Mouse (Mus musculus): ENCODE results near the gene Cox8a. TPM values are rescaled to one million over a fixed set of nuclear protein-coding genes. Genes with fewer than 3 reads are reported as not detected.

Gene Cox8a
- polyA plus RNA-seq, 1 experiment = 636 TPM

GRCm38 (mm10) chr19:7224253-7224652 is 6.8 kb upstream of the Cox8a start:
- H3K36me3 ChIP-seq (ENCODE audit: control insufficient read depth, insufficient read depth, low read length) = peaks cover 5% of the 10 kb centered on the region
- WGBS = 76% methylated on average over 3 of the region's 3 CpGs
- no peak overlapping the region for H3K4me3 ChIP-seq (ENCODE audit: extremely low read depth, insufficient read depth, insufficient read length)
- no peak overlapping the region for H3K27ac ChIP-seq (ENCODE audit: insufficient read depth, low read length)
- TF ChIP-seq CTCF (IDR thresholded peaks at IDR 0.05; ENCODE audit: extremely low read depth, insufficient read depth, insufficient read length, insufficient replicate concordance) = no peak
- TF ChIP-seq POLR2A (IDR thresholded peaks at IDR 0.05; ENCODE audit: low read depth, low read length) = no peak
- H3K4me1 ChIP-seq (ENCODE audit: control insufficient read depth, insufficient read depth, insufficient read length) = peaks cover 15% of the 10 kb centered on the region; the same call in 1 of the 2 replicates
- no peak for DNase-seq (ENCODE audit: low read depth in 1 of 2, low spot score in 2 of 2)
- H3K27me3 ChIP-seq (ENCODE audit: control insufficient read depth, insufficient read depth, low read length) = no peaks in the 10 kb centered on the region

DNA sequence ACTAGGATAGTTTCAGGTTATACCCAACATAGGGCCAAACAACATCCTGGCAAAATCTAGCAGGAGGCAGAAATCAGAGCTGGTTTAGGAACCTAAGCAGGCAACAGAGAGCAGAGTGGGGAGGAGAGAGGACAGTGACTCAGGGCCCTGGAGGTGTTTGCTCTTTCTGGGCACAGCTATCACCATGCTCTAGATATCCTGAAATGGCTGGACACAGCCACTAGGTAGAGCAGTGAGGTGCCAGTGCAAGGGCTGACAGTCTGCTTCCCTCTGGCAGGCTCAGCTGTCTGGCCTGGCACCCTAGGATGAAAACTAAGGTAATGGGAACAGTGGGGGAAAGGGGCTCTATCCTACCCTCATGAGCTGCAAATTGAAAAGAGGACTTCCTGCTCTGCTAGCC is 6.1 kb upstream of the Cox8a start:
- no peak for DNase-seq (ENCODE audit: low read depth in 1 of 2, low spot score in 2 of 2)
- Histone ChIP-seq H3K27me3 (ENCODE audit: control insufficient read depth, insufficient read depth, low read length) (no peaks in the 10 kb centered on the region), H3K27ac (ENCODE audit: insufficient read depth, low read length) (no peak overlapping the region), H3K4me3 (ENCODE audit: extremely low read depth, insufficient read depth, insufficient read length) (no peak overlapping the region), H3K4me1 (ENCODE audit: control insufficient read depth, insufficient read depth, insufficient read length) (peaks cover 15% of the 10 kb centered on the region; the same call in 1 of the 2 replicates), H3K36me3 (ENCODE audit: control insufficient read depth, insufficient read depth, low read length) (peaks cover 1% of the 10 kb centered on the region; the same call in 1 of the 2 replicates)
- no peak for TF ChIP-seq CTCF (IDR thresholded peaks at IDR 0.05; ENCODE audit: extremely low read depth, insufficient read depth, insufficient read length, insufficient replicate concordance)
- no peak for TF ChIP-seq POLR2A (IDR thresholded peaks at IDR 0.05; ENCODE audit: low read depth, low read length)

DNA sequence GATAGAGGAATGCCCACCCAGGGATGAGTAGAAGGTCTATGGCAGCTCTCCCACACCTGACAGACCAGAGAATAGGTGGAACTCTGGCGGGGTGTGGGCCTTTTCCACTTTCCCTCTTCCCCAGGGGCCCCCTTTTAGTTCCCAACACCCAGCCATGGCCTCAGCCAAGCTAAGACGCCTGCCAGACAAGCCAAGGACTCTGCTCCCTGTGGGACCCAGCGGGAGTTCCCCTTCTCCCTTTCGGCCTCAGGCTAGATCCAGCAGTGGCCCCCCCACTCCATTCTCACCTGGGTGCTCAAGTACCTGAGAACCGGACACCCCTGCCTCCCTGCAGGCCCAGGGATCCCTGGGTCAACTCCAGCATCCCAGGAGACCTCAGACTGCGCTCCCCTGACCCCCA is 4.8 kb upstream of the Cox8a start:
- H3K27ac ChIP-seq (ENCODE audit: insufficient read depth, low read length) = no peak overlapping the region
- no peaks in the 10 kb centered on the region for H3K27me3 ChIP-seq (ENCODE audit: control insufficient read depth, insufficient read depth, low read length)
- no peak for DNase-seq (ENCODE audit: low read depth in 1 of 2, low spot score in 2 of 2)
- WGBS = 88% methylated on average over 6 of the region's 6 CpGs
- no peaks in the 10 kb centered on the region for H3K36me3 ChIP-seq (ENCODE audit: control insufficient read depth, insufficient read depth, low read length)
- no peak for TF ChIP-seq CTCF (IDR thresholded peaks at IDR 0.05; ENCODE audit: extremely low read depth, insufficient read depth, insufficient read length, insufficient replicate concordance)
- TF ChIP-seq POLR2A (IDR thresholded peaks at IDR 0.05; ENCODE audit: low read depth, low read length) = no peak
- H3K4me3 ChIP-seq (ENCODE audit: extremely low read depth, insufficient read depth, insufficient read length) = no peak overlapping the region
- H3K4me1 ChIP-seq (ENCODE audit: control insufficient read depth, insufficient read depth, insufficient read length) = peaks cover 14% of the 10 kb centered on the region; the same call in 1 of the 2 replicates

- peaks cover 8% of the 10 kb centered on the region for H3K36me3 ChIP-seq (ENCODE audit: control insufficient read depth, insufficient read depth, low read length)
- H3K4me3 ChIP-seq (ENCODE audit: extremely low read depth, insufficient read depth, insufficient read length) = no peak overlapping the region
- WGBS = 92% methylated on average over 5 of the region's 5 CpGs
- TF ChIP-seq POLR2A (IDR thresholded peaks at IDR 0.05; ENCODE audit: low read depth, low read length) (no peak), CTCF (IDR thresholded peaks at IDR 0.05; ENCODE audit: extremely low read depth, insufficient read depth, insufficient read length, insufficient replicate concordance) (no peak)
- no peaks in the 10 kb centered on the region for H3K27me3 ChIP-seq (ENCODE audit: control insufficient read depth, insufficient read depth, low read length)
- DNase-seq (ENCODE audit: low read depth in 1 of 2, low spot score in 2 of 2) = no peak
- H3K4me1 ChIP-seq (ENCODE audit: control insufficient read depth, insufficient read depth, insufficient read length) = peaks cover 2% of the 10 kb centered on the region; the same call in 1 of the 2 replicates
- no peak overlapping the region for H3K27ac ChIP-seq (ENCODE audit: insufficient read depth, low read length)
Measured at GRCm38 (mm10) chr19:7218753-7219152, 1.3 kb upstream of the Cox8a start.

GRCm38 (mm10) chr19:7217926-7218267 is 481 bp upstream of the Cox8a start:
- Histone ChIP-seq H3K4me1 (ENCODE audit: control insufficient read depth, insufficient read depth, insufficient read length) (peaks cover 2% of the 10 kb centered on the region; the same call in 1 of the 2 replicates), H3K27me3 (ENCODE audit: control insufficient read depth, insufficient read depth, low read length) (no peaks in the 10 kb centered on the region), H3K27ac (ENCODE audit: insufficient read depth, low read length) (no peak overlapping the region), H3K4me3 (ENCODE audit: extremely low read depth, insufficient read depth, insufficient read length) (0 out of 2 replicates have a peak overlapping the region, but pooled peaks have one; percentile 0), H3K36me3 (ENCODE audit: control insufficient read depth, insufficient read depth, low read length) (peaks cover 9% of the 10 kb centered on the region)
- TF ChIP-seq POLR2A (IDR thresholded peaks at IDR 0.05; ENCODE audit: low read depth, low read length) (no peak), CTCF (IDR thresholded peaks at IDR 0.05; ENCODE audit: extremely low read depth, insufficient read depth, insufficient read length, insufficient replicate concordance) (no peak)
- 3% methylated on average over 6 of the region's 6 CpGs for WGBS
- no peak for DNase-seq (ENCODE audit: low read depth in 1 of 2, low spot score in 2 of 2)

GRCm38 (mm10) chr19:7214484-7214883 is 2.9 kb downstream of the Cox8a start:
- no peaks in the 10 kb centered on the region for H3K27me3 ChIP-seq (ENCODE audit: control insufficient read depth, insufficient read depth, low read length)
- no peak overlapping the region for H3K4me3 ChIP-seq (ENCODE audit: extremely low read depth, insufficient read depth, insufficient read length)
- DNase-seq (ENCODE audit: low read depth in 1 of 2, low spot score in 2 of 2) = no peak
- peaks cover 2% of the 10 kb centered on the region; the same call in 1 of the 2 replicates for H3K4me1 ChIP-seq (ENCODE audit: control insufficient read depth, insufficient read depth, insufficient read length)
- peaks cover 11% of the 10 kb centered on the region for H3K36me3 ChIP-seq (ENCODE audit: control insufficient read depth, insufficient read depth, low read length)
- TF ChIP-seq POLR2A (IDR thresholded peaks at IDR 0.05; ENCODE audit: low read depth, low read length) = no peak
- TF ChIP-seq CTCF (IDR thresholded peaks at IDR 0.05; ENCODE audit: extremely low read depth, insufficient read depth, insufficient read length, insufficient replicate concordance) = no peak
- 80% methylated on average over 5 of the region's 5 CpGs for WGBS
- H3K27ac ChIP-seq (ENCODE audit: insufficient read depth, low read length) = no peak overlapping the region

DNA sequence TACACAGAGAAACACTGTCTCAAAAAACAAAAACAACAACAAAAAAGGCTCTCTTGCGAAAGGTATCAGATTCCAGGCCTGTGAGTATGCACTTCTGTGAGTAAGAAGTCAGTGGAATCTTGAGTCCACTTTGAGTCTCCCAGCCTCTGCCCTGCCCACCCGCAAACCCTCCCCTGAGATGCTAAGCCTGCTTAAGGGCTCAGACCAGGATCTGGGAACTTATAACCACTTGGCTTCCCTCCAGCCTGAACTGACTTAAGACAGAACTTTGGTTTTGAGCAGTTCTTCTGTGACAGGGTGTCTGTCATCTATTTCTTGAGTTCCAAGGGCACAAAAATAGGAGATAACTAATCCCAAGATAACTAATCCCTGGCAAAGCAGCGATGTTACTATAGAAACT is 4.4 kb downstream of the Cox8a start:
- 97% methylated on average over 3 of the region's 3 CpGs for WGBS
- no peak for DNase-seq (ENCODE audit: low read depth in 1 of 2, low spot score in 2 of 2)
- H3K36me3 ChIP-seq (ENCODE audit: control insufficient read depth, insufficient read depth, low read length) = peaks cover 11% of the 10 kb centered on the region

More for the DNA sequence above, 4.4 kb downstream of the Cox8a start:
- Histone ChIP-seq H3K27me3 (ENCODE audit: control insufficient read depth, insufficient read depth, low read length) (no peaks in the 10 kb centered on the region), H3K27ac (ENCODE audit: insufficient read depth, low read length) (no peak overlapping the region), H3K4me3 (ENCODE audit: extremely low read depth, insufficient read depth, insufficient read length) (no peak overlapping the region), H3K4me1 (ENCODE audit: control insufficient read depth, insufficient read depth, insufficient read length) (peaks cover 2% of the 10 kb centered on the region; the same call in 1 of the 2 replicates)
- TF ChIP-seq POLR2A (IDR thresholded peaks at IDR 0.05; ENCODE audit: low read depth, low read length) (no peak), CTCF (IDR thresholded peaks at IDR 0.05; ENCODE audit: extremely low read depth, insufficient read depth, insufficient read length, insufficient replicate concordance) (no peak)

Measured in spleen, adult 2 months (tissue).